Comparison of ENCODE assay signal across 17 mouse cellular contexts in the genomic region with DNA sequence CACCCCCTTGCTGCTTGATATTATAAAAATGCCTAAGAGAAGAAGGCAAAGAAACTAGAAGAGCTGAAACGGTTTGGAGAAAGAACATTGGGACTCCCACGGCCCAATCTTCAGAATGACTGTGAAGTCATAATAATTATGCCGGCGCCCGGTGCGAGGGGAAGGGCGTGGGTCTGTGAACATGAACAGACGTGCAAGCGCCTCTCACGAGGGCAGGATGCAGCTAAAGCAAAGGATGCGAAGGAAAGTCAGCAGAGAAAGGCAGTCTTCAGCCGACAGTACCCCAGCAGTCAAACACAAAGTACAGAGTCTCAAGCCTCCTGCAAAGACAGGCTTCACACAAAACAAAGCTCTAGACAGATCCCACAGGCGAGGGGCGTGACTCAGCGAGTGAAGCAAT. TPM values are rescaled to one million over a fixed set of nuclear protein-coding genes. Genes with fewer than 3 reads are reported as not detected.
A peak's percentile ranks its signal among the peaks of the same experiment; 100 is the strongest.
DNase-seq lines count a peak whose midpoint lies in the region; ATAC-seq and TF ChIP-seq lines count a peak whose summit lies in the region.
"Had no signal": no experiment of that assay in that cellular context is flagged by ENCODE, and none has a peak within 500 bp of the region (broad histone marks: within the 10 kb centered on the region; RNA-seq: fewer than 3 reads in every experiment).

No protein-coding gene starts in this region.

- no peaks in the 10 kb centered on the region for H3K9me3 ChIP-seq in forebrain, embryonic 16.5 days (ENCODE audit: control insufficient read depth, low read length)
- no peaks in the 10 kb centered on the region for H3K9me3 ChIP-seq in forebrain, postnatal 0 days (ENCODE audit: low read length)
- H3K9me3 ChIP-seq: embryonic facial prominence, embryonic 12.5 days; limb, embryonic 13.5 days; neural tube, embryonic 12.5 days had no signal

- 0 out of 2 replicates have a peak overlapping the region, but pooled peaks have one; percentile 11 for H3K27ac ChIP-seq in forebrain, embryonic 16.5 days (ENCODE audit: low read length)
- H3K27ac ChIP-seq in forebrain, postnatal 0 days (ENCODE audit: low read depth, low read length), result no peak overlapping the region
- H3K27ac ChIP-seq: embryonic facial prominence, embryonic 12.5 days; heart, adult 2 months; limb, embryonic 13.5 days; neural tube, embryonic 12.5 days had no signal

- no peak overlapping the region for H3K9ac ChIP-seq in forebrain, embryonic 16.5 days (replicated peaks; ENCODE audit: low read depth, low read length)
- H3K9ac ChIP-seq in forebrain, postnatal 0 days, result no peak overlapping the region
- H3K9ac ChIP-seq: embryonic facial prominence, embryonic 12.5 days; limb, embryonic 13.5 days; liver, postnatal 0 days; neural tube, embryonic 12.5 days had no signal

- intact Hi-C loops in left cerebral cortex, postnatal 4 days (cut with DNase I), result no loop called here

- no peak for DNase-seq in forebrain, postnatal 0 days
- DNase-seq in left cerebral cortex, adult 18-20 months (ENCODE audit: low spot score in 2 of 2), result peak; percentile 36 to 62
- no peak for DNase-seq in left cerebral cortex, postnatal 4 days
- peak; percentile 53 for DNase-seq in thymus, postnatal 14 days
- no peak for DNase-seq in thymus, adult 18-20 months
- DNase-seq in naive thymus-derived CD4-positive, alpha-beta T cell, adult 2 months (ENCODE audit: low read depth), result peak; percentile 72
- no peak for DNase-seq in cerebellum, postnatal 4 days (ENCODE audit: low spot score in 2 of 2)
- DNase-seq: cerebellum, adult 9-10 months; heart, adult 2 months; heart, postnatal 10 days; liver, postnatal 0 days; retina, postnatal 1 day had no signal

- no peak overlapping the region for H3K4me3 ChIP-seq in forebrain, embryonic 16.5 days (replicated peaks; ENCODE audit: low read length)
- H3K4me3 ChIP-seq in forebrain, postnatal 0 days (ENCODE audit: low read depth, low read length), result no peak overlapping the region
- H3K4me3 ChIP-seq: embryonic facial prominence, embryonic 12.5 days; heart, adult 2 months; limb, embryonic 13.5 days; neural tube, embryonic 12.5 days had no signal

- no peak overlapping the region for H3K4me2 ChIP-seq in forebrain, embryonic 16.5 days (ENCODE audit: low read length)
- no peak overlapping the region for H3K4me2 ChIP-seq in forebrain, postnatal 0 days (ENCODE audit: low read depth)
- H3K4me2 ChIP-seq: embryonic facial prominence, embryonic 12.5 days; limb, embryonic 13.5 days; neural tube, embryonic 12.5 days had no signal

- no peaks in the 10 kb centered on the region for H3K36me3 ChIP-seq in forebrain, embryonic 16.5 days (ENCODE audit: control insufficient read depth, insufficient read depth)
- no peaks in the 10 kb centered on the region for H3K36me3 ChIP-seq in forebrain, postnatal 0 days (ENCODE audit: insufficient read depth)
- H3K36me3 ChIP-seq: embryonic facial prominence, embryonic 12.5 days; limb, embryonic 13.5 days; neural tube, embryonic 12.5 days had no signal

- peaks cover 63% of the 10 kb centered on the region for H3K4me1 ChIP-seq in forebrain, embryonic 16.5 days (replicated peaks; ENCODE audit: control insufficient read depth, insufficient read depth, low read length)
- peaks cover 36% of the 10 kb centered on the region for H3K4me1 ChIP-seq in forebrain, postnatal 0 days (ENCODE audit: insufficient read depth)

- WGBS in forebrain, embryonic 16.5 days, result 77% methylated on average over 15 of the region's 15 CpGs
- WGBS in forebrain, postnatal 0 days, result 69% methylated on average over 15 of the region's 15 CpGs

- no peak for TF ChIP-seq CTCF in forebrain, postnatal 0 days (IDR thresholded peaks at IDR 0.05; ENCODE audit: low read depth)

- ATAC-seq in forebrain, embryonic 16.5 days, result no peak
- no peak for ATAC-seq in forebrain, postnatal 0 days
- ATAC-seq: intestine, postnatal 0 days; liver, postnatal 0 days had no signal

- H3K27me3 ChIP-seq in forebrain, embryonic 16.5 days (replicated peaks; ENCODE audit: control insufficient read depth, insufficient read depth, low read length), result no peaks in the 10 kb centered on the region
- H3K27me3 ChIP-seq in forebrain, postnatal 0 days (ENCODE audit: insufficient read depth, low read length), result no peaks in the 10 kb centered on the region
- H3K27me3 ChIP-seq: embryonic facial prominence, embryonic 12.5 days; limb, embryonic 13.5 days; neural tube, embryonic 12.5 days had no signal

RNA-seq across cellular contexts. Expression of a gene that starts 49.1 kb away (rescaled TPM):
- 38.5 and 40.5 TPM in 2 replicates for polyA plus RNA-seq in forebrain, embryonic 16.5 days (2015; fragmentation: Nextera tagmentation; extraction: Ambion mirVana)
- total RNA-seq in forebrain, postnatal 0 days (2014; rRNA removed), result 30.6 and 31.3 TPM in 2 replicates
- 14.5 and 17.5 TPM in 2 replicates for polyA plus RNA-seq in forebrain, postnatal 0 days (2015; fragmentation: Nextera tagmentation; extraction: Ambion mirVana)
- 100 to 1,000 TPM in 1 of 2 experiments, 10 to 100 TPM in 1; 91.3 to 104 TPM for total RNA-seq in left cerebral cortex, adult 18-20 months (2021)
- 10 to 100 TPM; 56.7 to 56.9 TPM for total RNA-seq in left cerebral cortex, postnatal 4 days (2021)

Comparison
In these comparisons a context has a peak if more than half of its experiments do, and no peak if none do; other contexts are left out.
1. DNase-seq: peak in left cerebral cortex, adult 18-20 months (2 of 2), thymus, postnatal 14 days (single experiment) and naive thymus-derived CD4-positive, alpha-beta T cell, adult 2 months (single experiment); none in forebrain, postnatal 0 days (single experiment), left cerebral cortex, postnatal 4 days (single experiment), thymus, adult 18-20 months (0 of 2) and cerebellum, postnatal 4 days (0 of 2).